Mouse (Mus musculus): ENCODE measurements around the gene Aox4. TPM values are rescaled to one million over a fixed set of nuclear protein-coding genes. Genes with fewer than 3 reads are reported as not detected.

Gene Aox4
- total RNA-seq (2022), result 1 to 10 TPM; 1.8 to 2.8 (median 2.4) TPM

DNA sequence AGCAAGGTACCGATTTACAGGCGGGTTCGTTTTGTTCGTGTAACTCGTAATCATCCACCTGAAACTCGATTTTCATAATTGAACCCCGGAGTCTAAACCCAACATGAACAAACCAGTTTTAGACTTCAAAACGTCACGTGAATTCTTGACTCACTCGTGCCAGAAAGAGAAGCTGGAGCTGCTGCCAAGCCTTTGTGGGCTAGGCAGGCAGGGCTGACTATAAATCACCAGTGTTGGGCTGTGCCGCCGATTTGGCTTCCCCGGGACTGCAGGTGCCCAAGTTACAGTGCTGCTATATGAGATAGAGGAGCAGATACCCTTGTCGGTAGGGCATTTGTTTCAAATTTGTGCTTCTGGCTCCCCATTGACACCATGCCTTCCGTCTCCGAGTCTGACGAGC lies at the start of gene Aox4:
Aox4 (plus strand) TSS at position 195 of the 400 bp plus-strand sequence.
- peak; percentile 21 to 37 for DNase-seq (ENCODE audit: low spot score in 2 of 2)

DNA sequence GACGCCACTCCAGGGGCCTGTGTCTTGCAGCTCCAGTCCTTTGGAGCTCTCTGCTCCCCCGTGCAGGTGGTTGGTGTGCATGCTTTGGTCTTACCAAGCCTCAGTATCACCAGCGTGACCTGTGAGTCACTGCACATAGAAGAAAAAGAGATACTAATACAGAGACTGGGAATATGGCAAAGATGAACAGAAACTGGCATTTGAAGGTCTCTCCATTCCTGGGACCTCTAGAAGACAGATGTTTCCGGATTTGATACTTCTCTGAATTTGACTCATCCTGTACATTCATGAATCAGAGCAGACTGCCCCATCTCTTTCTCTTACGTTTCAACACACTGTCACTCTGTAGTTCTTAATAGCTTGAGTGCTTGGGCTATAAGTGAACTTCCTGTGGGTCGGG lies 40.3 kb upstream of the Aox4 start:
- no peak for DNase-seq (ENCODE audit: low spot score in 2 of 2)

DNA sequence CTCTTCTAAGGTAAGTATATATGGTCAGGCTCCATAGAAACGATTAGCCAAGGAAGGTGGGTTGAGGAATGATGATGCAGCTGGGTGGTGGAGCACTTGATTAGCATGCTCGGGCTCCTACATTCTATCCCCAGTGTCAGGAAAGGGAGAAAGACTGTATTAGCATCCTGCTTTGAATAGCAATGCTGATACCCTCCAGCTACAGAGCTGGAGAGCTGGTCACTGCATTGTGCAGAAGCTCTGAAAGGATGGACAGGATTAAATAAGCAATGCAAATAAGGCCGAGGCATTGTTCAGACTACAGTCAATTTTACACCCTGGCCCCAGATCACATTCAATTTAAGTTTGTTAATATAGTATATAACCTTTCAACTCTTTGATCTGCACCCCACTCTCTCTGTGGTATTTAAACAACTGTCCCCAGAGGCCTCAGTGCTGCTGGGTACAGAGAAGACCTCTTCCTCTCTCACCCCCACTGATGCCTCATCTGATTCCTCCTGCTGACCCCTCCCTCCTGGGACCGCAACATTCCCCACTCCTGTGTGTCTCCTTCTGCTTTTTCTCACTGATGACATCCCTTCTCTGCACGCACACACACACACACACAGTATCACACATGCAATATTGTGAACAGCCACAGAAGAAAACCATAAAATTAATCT lies 21.6 kb upstream of the Aox4 start:
- no peak for DNase-seq (ENCODE audit: low spot score in 2 of 2)

DNA sequence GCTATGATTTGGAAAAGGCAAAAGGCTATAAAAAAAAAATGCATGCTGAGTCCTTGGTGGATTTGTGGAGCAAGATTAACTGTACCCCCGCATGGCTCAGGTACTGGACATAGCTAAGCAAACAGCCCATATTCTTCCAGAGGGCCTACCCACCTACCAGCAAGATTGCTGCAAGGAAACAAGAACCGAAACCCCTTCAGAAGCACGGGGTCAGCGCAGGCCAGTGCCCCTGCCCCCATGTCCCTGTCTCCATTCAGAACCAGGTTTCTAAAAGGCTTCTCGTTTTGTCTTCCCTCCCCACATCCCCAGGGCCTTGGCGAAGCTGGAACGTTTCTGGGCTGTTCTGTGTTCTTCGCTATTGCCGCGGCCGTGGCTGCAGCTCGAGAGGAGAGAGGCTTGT lies 15.9 kb upstream of the Aox4 start:
- no peak for DNase-seq (ENCODE audit: low spot score in 2 of 2)

DNA sequence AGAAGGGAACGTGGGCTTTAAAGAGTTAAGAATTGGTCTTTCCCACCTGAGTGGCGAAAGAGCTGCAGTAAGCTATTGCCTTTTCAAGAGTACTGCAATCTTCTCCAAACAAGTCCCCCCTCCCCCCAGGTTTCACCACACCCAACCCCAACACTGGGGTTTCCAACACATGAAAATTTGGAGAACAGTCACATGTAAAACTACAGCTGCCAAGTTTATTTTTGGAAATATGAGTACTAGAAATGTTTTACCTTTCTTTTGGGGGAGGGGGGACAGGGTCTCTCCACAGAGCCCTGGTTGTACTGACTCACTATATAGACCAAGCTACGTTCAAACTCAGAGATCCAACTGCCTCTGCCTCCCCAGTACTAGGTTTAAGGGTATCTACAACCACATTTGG lies 15.2 kb upstream of the Aox4 start:
- no peak for DNase-seq (ENCODE audit: low spot score in 2 of 2)

- DNase-seq (ENCODE audit: low spot score in 2 of 2), result no peak
These were observed 14.7 kb upstream of the Aox4 start for GRCm38 (mm10) chr1:58195541-58195940.

- DNase-seq (ENCODE audit: low spot score in 2 of 2), result no peak
These were observed 13.2 kb upstream of the Aox4 start for GRCm38 (mm10) chr1:58197023-58197422.

GRCm38 (mm10) chr1:58198386-58198785 lies 11.8 kb upstream of the Aox4 start:
- DNase-seq (ENCODE audit: low spot score in 2 of 2), result no peak

DNA sequence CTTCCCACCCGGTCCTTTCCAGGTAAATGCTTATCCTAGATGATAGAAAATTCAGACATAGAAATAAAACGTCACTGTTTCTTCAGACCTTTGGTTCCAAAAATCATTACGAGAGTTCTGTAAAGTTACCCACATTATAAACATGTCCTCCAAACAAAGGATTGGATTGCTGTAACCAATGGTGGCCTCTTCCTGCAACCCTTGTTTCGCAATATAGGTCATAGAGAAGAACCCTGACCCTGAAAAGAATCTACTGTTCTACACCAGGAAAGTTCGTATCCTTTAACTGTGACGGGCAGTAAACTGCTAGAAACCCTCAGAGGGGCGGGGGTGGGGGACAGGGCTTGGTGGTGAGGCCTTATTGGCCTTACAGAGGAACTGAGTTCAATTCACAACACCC lies 2.6 kb downstream of the Aox4 start:
- DNase-seq (ENCODE audit: low spot score in 2 of 2), result no peak

- no peak for DNase-seq (ENCODE audit: low spot score in 2 of 2)
These were observed 3.6 kb downstream of the Aox4 start for GRCm38 (mm10) chr1:58213838-58214237.

- no peak for DNase-seq (ENCODE audit: low spot score in 2 of 2)
These were observed 5.2 kb downstream of the Aox4 start for GRCm38 (mm10) chr1:58215353-58215752.

GRCm38 (mm10) chr1:58215956-58216532 lies 5.8 kb downstream of the Aox4 start:
- no peak for DNase-seq (ENCODE audit: low spot score in 2 of 2)

GRCm38 (mm10) chr1:58221070-58221469 lies 10.9 kb downstream of the Aox4 start:
- no peak for DNase-seq (ENCODE audit: low spot score in 2 of 2)

DNA sequence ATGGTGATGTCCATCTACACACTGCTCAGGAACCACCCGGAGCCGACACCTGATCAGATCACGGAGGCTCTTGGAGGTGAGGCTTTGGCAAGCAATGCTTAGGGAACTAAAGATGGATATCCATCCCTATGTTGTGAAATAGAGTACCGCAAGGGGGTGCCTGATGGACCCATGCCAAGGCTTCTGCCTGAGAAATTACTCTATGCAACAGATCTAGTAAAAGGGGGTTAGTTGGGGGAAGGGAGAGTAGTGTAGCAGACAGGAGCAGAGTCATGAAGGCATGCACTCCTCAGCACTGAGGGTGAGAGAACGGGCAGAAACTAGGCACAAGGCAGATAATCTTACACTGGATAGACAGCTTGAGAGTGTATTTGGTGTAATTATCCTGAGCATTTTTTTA lies 11.7 kb downstream of the Aox4 start:
- no peak for DNase-seq (ENCODE audit: low spot score in 2 of 2)

- no peak for DNase-seq (ENCODE audit: low spot score in 2 of 2)
These were observed 17.9 kb downstream of the Aox4 start for GRCm38 (mm10) chr1:58228086-58228485.

GRCm38 (mm10) chr1:58228916-58229315 lies 18.7 kb downstream of the Aox4 start:
- DNase-seq (ENCODE audit: low spot score in 2 of 2), result no peak

DNA sequence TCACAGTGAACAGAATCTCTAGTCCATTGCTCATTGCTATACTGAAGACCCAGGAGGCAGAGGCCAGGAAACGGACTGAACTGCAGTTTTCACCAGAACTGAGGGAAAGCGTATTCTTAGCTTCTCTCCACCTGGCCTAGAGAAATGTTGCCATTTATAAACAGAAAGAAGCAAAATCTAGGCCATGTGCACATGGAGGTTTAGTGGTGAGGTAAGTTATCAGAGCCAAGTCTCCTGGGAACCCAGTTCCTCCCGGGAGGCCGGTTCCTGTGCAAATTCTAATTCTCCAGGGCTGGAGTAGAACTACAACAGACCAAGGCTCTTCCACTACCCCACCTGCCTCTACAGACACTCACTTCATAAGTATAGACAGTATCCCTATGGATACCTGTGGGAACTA lies 19.6 kb downstream of the Aox4 start:
- DNase-seq (ENCODE audit: low spot score in 2 of 2), result no peak

GRCm38 (mm10) chr1:58230542-58230941 lies 20.3 kb downstream of the Aox4 start:
- DNase-seq (ENCODE audit: low spot score in 2 of 2), result no peak

GRCm38 (mm10) chr1:58235405-58235804 lies 25.2 kb downstream of the Aox4 start:
- no peak for DNase-seq (ENCODE audit: low spot score in 2 of 2)

DNA sequence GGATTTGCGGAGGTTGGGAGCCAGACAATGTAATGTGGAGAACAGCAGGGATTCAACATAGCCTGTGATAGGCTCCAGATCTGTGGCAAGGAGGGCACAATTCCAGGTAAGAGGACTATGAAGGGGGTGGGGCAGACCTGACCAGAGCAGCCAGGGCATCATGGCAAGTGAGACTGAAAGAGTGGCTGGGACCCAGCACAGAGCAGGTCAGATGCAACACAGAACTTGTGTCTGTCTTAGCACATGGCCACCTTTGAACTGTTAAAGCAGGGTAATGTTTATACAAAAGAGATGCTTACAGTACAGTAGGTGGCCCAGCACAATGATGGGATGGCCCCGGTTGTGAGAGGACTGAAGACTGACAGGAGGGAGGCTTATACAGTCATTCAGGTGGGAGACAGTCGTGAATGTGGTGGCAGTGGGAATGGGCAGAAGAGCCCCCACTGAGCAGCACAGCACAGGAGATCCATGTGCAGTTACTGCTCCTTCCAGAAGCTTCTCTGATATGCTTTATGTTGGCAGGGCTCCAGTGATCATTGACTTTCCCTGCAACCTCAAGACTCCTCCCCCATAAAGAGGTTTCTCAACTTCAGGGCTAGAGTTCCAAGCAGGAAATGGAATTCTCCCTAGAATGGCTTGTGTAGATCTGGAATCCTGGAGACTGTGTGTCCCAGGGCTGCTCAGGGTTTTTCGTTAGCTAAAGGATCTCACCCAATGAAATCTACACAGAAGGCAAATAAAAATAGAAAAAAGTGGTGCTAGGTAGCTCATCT lies 27.5 kb downstream of the Aox4 start:
- DNase-seq (ENCODE audit: low spot score in 2 of 2), result no peak

- DNase-seq (ENCODE audit: low spot score in 2 of 2), result no peak
These were observed 28.2 kb downstream of the Aox4 start for GRCm38 (mm10) chr1:58238440-58238839.

DNA sequence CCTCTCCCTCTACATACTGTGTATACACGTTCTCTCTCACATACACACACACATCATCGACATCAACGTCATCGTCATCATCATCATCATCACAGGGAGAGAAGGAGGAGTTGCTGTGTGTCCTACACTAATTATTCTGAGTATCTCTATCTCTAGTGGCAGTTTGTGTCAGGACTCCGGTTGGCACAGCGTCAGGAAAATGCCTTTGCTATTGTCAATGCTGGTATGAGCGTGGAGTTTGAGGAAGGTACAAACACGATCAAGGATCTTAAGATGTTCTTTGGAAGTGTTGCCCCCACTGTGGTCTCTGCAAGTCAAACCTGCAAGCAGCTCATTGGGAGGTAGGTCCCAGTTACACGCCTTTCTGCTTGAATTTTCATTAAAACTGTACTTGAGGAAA lies 28.8 kb downstream of the Aox4 start:
- no peak for DNase-seq (ENCODE audit: low spot score in 2 of 2)

- no peak for DNase-seq (ENCODE audit: low spot score in 2 of 2)
These were observed 30.1 kb downstream of the Aox4 start for GRCm38 (mm10) chr1:58240347-58240746.

Data from layer of hippocampus, adult 8-10 months (tissue).